Mouse (Mus musculus): ENCODE results near the gene Gcc1.

GRCm38 (mm10) chr6:28410053-28410452, 18.1 kb downstream of the Gcc1 start:
- TF ChIP-seq CTCF (IDR thresholded peaks at IDR 0.05; ENCODE audit: low read depth, low read length) (no peak), POLR2A (IDR thresholded peaks at IDR 0.05; ENCODE audit: borderline replicate concordance, low read depth, low read length) (no peak)
